Mouse (Mus musculus) gastrocnemius, postnatal 25 days (tissue): ENCODE measurements around the gene Rnf220. TPM values are rescaled to one million over a fixed set of nuclear protein-coding genes. Genes with fewer than 3 reads are reported as not detected.
"Not testable (repeated sequence)": the region's sequence is repeated elsewhere in the genome, so short reads cannot be mapped to it uniquely, and the experiment has no call there.

Source experiments
- DNase-seq: peaks from one replicate; pipeline ENCODE4 v3.0.0; 2022
- total RNA-seq, 2 experiments: library from RNA; stranded (reverse); gene quantifications; 1 replicate in 1 of 2; 2 replicates in 1 of 2; pipeline ENCODE4 v1.2.3; 2021

The Rnf220 gene
- total RNA-seq, 2 experiments from 2014 or later: 48.0 to 49.1 TPM

DNA sequence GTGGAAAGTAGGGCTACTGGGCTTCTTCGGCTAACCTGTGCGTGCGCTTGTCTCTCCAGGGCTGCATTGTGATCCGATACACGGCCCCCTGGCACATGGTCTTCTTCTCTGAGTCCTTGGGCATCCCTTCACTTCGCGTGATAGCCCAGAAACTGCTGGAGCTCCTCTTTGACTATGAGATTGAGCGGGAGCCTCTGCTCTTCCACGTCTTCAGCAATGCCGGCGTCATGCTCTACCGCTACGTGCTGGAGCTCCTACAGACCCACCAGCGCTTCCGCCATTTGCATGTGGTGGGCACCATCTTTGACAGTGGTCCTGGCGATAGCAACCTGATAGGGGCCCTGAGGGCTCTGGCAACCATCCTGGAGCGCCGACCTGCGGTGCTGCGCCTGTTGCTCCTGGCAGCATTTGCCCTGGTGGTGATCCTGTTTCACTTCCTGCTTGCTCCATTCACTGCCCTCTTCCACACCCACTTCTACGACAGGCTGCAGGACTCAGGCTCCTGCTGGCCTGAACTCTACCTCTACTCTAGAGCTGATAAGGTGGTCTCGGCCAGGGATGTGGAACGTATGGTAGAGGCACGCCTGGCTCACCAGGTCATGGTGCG is 228.9 kb downstream of the Rnf220 start:
- no peak for DNase-seq

DNA sequence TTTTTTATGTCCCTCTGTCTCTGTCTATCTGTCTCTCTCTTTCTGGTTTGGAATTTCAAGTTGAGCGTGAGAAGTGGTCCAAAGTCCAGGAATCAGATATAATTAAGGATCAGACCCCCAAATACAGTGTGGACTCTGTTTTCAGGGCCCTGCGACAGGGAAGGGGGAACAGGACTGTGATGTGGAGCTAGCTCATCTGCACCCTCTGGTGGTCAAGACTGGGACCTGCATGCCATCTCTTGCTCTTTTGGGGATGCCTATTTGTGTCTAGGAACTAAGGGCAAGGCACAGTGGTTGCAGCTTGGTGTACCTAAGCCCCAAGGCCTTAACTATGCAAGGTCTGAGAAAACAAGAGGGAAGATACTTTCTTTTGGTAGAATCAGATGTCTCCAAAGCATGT is 229.6 kb downstream of the Rnf220 start:
- DNase-seq: peak; percentile 57

DNA sequence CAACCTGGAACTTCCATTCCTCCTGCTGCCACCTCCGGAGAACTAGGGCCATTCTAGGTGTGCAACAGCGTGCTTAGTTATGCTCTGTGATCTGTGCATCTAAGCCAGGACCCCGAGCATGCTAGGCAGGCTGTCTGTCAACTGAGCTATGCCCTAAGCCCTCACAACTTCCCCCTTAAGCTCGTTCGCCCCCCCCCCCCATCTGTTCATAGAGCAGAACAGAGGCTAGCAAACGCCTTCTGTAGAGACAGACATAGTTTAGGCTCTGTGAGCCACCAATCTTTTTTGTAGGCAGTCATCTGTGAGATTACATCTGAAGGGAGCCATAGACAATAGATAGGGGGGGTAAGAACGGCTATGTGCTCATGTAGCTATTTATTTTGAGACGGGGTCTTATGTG is 233.9 kb downstream of the Rnf220 start:
- no peak for DNase-seq

DNA sequence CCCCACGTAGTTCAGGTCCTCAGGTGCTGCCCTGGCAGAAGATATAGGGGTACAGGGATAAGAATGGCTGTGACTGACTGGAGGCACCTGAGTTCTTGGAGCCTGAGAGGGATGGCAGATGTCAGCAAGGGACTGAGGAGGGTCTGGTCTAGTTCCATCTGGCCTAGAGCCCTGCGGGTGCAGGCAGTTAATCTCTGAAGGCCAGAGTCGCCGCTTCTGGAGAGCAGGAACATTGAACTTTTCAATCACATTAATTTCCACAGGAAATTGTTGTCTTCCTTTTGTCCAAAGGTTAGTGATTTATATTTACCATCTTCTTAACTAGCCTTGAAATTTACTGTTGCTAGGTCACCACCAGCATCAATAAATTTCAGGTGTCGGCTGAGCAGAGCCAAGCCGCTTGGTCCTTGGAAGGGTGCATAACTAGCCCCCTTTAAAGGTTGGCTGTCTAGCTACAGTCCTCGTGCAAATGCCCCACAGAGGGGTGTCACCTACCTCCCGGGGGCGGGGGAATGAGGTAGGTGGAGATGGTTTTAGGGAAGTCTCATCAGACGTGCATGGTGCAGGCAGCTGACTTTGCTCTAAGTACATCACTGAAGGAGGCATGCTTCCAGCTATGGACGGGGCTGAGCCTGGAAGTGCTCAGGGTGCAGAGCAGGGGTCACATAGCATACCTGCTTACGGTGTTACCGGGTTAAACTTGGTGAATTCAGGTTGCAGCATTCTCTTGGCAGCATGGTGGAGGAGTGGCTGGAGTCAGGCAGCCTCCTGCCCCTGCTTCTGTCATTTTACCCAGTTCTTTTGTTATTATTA is 234.5 kb downstream of the Rnf220 start:
- no peak for DNase-seq

DNA sequence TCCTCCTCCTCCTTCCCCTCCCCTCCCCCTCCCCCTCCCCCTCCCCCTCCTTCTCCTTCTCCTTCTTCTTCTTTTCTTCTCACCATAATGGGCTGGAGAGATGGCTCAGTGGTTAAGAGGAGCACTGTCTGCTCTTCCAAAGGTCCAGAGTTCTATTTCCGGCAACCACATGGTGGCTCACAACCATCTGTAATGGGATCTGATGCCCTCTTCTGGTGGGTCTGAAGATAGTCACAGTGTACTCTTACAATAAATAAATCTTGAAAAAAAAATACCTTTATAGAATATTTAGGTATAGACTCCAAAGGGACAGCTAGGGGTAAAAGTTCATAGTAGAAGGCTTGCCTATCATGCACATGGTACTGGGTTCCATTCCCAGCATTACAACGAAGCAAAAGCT is 235.6 kb downstream of the Rnf220 start:
- DNase-seq: no peak

DNA sequence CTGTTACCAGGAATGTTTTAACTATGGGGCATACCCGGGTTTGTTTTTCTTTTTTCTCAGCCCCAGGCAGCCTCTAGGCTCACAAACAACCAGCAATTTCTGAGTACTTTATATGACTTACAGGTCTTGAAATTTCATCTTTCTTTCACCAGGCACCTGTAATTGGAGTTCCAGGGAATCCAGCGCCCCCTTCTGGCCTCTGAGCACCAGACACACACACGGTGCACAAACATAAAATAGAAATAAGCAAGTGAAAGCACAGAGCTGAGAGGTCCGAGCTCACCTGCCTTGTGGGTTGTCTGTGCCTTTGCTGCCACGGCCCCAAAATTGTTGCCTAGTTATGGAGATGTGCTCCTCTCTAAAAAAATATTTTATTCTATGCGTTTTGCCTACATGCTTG is 236.9 kb downstream of the Rnf220 start:
- not testable (repeated sequence) for DNase-seq

DNA sequence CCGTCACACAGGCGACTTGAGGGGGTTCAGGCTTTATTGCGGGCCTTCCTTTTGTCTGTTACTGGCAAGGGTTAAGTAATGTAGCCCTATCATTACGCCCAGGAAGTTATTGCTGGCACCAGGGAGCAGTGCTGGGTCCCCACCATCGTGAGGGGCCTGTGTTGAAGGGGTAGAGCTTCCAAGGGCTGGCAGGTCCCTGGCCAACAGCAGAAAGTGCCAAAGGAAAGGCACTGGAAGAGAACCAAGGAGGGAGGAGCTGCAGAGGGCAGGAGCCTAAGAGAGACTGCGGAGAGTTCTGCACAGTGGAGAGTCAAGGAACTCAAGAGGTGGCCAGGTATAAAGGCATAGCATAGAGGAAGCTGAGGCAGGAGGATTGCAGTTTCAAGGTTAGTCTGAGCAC is 242.2 kb downstream of the Rnf220 start:
- DNase-seq: no peak

DNA sequence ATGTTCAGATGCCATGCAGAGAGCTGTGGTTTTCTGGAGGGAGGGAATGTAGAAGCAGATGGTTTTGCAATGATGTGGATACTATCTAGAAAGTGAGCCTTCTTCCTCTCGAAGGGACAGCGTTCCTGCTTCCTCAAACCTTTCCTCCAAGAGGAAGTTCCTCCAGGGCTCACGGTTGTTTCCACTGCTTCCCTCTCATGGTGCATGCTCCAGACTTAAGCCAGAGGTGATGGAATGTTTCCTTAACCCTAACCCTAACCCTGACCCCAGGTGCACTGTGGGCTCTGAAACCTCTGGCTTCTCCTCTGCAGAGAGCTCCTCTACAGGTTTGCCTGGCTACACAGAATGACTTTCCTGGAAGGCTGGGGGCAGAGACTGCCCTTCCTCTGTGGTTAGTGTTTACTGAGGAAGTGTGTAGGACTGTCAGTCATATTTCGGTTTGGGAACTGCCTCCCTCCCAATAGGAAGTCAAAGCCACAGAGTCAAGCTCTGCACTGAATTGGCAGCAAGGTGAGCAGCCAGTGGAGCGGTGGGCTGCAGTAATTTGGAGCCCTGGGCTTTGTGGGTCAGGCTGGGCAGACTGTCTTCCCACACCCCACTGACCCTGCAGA is 242.7 kb downstream of the Rnf220 start:
- DNase-seq: no peak

DNA sequence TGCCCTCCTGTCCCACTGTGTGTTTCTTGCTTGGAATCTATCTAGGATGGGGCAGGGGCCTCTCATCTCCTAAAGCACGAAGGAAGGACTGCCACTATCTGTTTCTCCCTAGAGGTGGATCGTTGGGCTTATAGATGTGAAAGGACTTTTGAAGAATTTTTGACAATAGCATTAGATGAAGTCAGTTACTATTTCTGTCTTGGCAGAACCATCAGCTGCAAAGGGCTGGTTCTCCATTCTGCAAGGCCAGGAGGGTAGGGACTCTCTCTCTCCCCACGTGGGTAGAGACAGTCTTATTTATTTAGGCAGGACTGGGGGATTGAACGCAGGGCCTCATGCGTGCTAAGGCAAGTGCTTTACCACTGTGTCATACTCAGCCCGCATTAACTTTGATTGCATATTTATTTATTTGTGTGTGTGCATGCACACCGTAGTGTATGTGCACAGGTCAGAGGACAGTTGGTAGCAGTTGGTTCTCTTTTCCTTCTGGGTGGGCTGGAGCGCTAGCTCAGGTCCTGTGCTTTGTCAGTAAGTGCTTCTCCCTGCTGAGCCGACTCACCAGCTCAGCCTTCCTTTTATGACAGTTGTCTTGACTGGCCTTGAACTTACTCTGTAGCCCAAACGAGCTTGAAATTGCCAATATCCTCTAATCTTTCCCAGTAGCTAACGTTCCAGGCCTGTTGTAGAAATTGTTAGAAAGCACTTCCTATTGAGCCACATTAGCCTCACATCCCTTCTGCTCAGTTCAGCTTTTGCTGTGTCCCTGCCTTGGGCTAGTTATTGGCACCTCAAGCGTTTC is 243.4 kb downstream of the Rnf220 start:
- no peak for DNase-seq

DNA sequence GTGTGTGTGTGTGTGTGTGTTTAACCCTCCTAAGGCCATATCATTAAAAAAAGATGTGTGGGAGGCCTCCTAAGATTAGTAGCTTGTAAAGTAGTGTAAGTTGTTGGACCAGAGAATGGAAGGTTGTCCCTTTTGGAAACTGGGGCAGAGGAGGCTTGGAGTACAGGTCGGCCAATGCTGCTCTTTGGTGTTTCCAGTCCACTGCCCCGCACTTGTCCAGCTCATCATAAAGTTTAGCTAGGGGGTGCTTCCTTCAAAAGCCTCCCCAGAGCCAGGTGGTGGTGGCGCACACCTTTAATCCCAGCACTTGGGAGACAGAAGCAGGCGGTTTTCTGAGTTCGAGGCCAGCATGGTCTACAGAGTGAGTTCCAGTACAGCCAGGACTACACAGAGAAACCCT is 244.1 kb downstream of the Rnf220 start:
- DNase-seq: no peak

DNA sequence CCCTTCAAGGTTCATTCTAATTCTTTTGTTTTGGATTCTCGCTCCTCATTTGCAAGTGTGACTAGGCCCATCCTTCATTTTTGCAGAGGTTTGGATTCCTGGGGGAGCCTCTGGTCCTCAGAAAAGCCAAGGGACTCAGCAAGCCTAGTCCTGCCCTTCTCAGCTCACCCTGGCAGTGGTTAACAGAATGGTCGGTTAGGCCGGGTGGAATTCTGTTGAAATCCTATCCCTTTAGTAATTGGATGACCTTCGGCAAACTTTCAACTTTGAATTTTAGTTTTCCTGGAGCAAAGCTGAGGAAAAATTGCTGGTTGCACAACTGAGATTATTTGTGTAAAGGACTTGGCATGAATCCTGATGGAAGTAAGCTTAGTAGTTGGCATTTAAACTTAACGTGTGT is 244.5 kb downstream of the Rnf220 start:
- DNase-seq: no peak

DNA sequence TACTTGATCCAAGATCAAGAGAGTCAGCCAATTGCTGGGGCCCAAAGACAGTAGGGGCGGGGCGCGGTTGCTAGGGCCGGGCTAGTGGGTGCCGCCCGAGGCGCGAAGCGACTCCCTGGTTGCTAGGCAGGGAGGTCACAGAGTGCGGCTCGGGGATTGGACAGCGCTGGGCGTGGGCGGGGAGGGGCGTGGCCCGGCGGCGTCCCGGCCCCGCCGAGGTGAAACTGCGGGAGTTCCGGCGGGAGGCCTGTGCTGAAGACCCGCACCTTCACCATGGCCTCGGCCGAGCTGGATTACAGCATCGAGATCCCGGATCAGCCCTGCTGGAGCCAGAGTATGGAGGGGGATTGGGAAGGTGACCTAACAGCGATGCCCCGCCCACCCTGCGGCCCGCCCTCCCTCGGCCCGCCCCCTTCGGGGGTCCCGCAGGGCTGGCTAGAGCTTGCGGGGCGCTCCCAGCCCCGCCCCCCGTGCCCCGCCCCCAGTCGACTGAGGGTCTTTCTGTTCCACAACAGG is 245.0 kb downstream of the Rnf220 start, which contains the start of the genes Tmem53 and Armh1:
Gene Tmem53 (plus strand): TSS at position 151 of the 516 bp plus-strand sequence.
Gene Armh1 (minus strand): TSS at position 325 of the 516 bp plus-strand sequence.
- DNase-seq: peak; percentile 91

DNA sequence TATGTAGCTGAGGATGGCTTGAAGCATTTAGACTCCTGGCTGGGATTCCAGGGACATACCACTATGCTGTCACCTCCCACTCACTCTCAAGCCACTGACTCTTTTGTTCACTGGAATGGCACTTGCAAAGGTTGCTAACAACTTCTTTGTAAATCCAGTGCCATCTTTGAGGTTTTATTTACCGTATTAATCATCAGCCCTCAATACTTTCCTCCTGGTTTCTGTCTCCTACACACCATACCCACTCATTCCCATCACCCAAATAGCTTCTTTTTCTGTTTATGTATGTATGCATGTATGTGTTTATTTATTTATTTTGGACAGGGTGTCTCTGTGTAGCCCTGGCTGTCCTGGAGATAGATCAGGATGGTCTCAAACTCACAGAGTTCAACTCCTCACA is 245.9 kb downstream of the Rnf220 start:
- no peak for DNase-seq

DNA sequence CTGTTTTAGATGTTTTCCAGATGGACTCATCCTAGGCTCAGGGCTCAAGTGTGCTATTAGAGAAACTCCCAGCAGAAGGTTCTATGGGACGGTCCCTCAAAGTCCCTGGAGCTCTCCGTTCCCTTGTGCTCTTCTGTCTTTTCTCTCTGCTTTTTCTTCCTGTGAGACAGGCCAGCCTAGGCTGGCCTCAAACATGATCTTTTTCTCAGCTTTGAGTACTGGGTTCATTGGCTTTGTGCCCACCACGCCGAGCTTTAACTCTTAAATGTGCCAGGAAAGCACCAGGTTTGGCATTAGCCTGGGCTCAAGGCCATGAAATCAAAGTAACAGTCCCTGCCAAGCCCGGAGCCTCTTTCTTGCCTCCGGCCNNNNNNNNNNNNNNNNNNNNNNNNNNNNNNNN is 256.0 kb downstream of the Rnf220 start:
- DNase-seq: no peak

DNA sequence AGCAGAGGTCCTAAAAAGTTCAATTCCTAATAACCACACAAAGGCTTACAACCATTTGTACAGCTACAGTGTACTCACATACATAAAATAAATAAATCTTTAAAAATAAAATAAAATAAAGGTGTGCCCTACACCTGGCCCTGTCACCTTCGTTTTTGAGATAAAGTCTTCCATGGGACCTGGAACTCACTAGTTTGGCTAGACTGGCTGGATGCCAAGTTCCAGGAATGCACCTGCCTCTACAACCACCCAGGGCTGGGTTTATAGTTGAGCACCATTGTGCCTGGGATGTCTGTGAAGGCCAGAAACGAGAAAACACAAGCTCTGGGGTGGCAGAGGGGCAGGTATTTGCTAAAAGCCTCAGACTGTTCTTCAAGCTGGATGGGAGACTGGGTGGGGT is 257.7 kb downstream of the Rnf220 start:
- no peak for DNase-seq

DNA sequence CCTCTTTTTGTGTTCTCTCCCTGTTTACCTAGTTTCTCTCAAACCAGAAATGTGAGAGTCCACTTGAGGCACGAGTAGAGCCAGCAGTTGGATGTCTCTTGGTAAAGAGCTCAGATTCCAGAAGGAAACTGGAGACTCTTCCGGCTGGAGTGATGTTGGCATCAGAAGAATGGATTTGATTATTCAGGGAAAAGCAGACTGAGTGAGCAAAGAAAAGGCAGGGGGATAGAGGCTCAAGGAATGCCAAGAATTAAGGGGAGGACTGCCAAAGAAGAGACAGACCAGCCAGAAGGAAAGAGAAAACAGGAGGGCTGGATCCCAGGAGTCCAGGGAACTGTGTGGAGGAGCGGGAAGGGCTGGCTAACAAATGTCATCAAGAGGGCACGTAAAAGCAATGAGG is 261.0 kb downstream of the Rnf220 start:
- DNase-seq: peak; percentile 31

DNA sequence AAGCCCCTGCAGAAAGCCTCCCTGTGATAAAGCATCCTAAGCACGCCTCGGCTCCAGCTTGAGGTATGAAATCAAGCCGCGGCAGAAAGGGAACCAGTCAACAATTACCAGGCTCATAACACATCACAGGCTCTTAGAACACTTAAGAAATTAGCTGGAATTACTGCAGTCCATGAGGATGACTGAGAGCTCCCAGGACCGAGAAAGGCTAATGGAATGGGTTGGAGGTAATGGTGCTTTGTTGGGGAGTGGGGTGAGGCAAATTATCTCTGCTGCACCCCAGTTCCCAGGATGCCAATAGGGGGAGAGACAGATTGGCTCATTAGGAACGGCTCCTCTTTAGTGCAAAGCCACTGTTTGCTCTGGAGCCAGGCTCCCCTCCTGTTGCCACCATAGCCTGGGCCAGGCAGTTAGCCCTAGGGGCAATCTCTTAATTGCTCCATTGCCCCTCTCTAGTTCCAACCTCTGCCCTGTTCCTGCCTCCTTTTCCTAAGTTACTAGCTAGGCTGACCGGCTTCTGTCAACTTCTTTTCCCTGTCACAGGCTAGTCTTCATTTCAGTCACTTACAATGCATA is 262.6 kb downstream of the Rnf220 start:
- DNase-seq: no peak

DNA sequence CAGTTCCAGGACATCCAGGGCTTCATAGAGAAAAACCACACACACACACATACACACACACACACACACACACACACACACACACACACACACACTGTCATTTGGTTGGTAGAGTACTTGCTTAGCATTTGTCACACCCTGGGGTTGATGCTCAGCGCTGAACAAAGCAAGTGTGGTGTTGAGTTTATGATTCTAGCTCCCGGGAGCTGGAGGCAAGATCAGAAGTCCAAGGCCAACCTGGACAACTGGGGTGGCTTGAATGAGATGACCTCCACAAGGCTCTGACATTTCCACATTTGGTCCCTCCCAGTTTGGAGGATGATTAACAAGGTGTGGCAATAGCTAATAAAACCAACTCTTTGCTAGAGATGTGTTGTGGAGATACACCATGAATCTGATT is 265.6 kb downstream of the Rnf220 start:
- DNase-seq: no peak

DNA sequence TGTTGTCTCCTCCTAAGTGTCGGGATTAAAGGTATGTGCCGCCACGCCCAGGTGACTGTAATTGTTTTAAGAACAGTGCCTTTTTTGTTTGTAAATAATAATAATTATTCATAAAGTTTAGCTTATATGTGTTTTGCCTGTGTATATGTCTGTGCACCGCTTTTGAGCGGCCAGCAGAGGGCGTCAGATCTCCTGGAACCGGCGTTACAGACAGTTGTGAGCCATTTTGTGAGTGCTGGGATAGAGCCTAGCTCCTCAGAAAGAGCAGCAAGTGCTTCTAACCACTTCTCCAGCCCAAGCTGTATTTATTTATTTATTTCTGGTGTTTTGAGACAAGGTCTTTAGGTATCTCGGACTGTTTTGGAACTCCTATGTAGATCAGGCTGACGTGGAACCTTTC is 266.5 kb downstream of the Rnf220 start:
- no peak for DNase-seq

DNA sequence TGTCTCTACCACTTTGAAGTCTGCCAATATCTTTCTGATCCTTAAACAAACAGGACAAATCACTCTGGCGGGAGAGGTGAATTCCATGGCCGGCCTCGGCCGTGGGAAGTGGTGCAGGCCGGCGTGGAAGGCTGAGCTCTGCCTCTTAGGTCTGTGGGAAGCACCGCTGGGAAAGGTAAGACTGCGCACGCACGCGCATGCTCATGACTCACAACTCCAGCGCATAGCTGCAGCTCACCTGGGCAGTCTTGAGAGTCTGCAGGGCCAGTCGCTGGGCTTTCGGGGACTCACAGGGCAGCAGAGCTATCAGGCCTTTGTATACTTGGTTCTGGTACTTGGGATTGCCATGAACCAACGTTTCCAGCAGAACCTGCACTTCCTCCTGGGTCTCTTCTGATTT is 267.3 kb downstream of the Rnf220 start:
- DNase-seq: no peak

DNA sequence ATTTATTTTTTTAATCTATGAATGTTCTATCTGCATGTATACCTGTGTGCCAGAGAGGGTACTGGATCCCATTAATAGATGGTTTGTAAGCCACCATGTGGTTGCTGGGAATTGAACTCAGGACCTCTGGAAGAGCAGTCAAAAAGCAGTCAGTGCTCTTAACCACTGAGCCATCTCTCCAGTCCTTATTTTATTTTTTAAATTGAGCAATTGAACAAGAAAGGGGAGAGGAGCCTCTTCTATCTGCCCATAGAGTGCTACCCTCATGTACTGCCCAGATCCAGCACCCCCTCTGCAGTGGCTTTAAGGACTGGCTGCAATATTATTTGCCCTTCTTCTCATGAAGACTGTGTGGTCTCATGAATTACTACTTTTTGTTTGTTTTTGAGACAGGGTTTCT is 271.6 kb downstream of the Rnf220 start:
- no peak for DNase-seq

DNA sequence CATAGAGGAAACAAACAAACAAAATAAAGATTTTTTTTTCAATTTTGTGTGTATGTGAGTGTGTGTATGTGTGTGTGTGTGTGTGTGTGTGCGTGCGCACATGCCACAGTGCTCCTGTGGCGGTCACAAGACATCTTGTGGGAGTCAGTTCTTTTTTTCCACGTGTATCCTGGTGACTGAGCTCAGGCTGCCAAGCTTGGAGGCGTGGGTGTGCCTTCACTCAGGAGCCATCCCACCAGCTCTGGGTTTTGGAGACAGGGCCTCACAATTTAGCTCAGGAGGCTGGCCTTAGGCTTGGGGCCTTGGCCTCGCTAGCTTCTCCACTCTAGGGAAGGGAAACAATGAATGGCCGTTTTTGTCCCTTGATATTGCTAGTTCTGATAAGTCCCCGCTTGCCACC is 272.7 kb downstream of the Rnf220 start:
- DNase-seq: no peak
